Mouse (Mus musculus): ENCODE data around the gene Tmem72.
A peak's percentile ranks its signal among the peaks of the same experiment; 100 is the strongest.

The Tmem72 gene

DNA sequence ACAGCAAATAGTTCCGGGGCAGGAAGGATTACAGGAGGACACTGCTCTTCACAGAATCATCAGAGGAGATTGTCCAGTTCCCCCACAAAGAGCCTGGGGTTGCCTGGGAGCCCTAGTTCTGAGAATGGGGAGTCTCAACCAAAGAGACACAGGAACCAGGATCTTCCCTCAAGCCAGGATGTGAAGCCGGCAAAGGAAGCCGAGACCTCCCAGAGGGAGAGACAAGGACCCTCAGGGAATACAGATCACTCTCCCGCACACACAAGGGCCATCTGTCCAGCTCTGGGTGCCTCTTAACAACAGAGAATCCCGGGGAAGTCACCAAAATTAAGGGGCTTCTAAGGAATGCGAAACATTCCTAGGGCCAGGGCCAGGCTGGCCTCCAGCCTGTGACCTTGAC lies 39.4 kb downstream of the Tmem72 start:
- DNase-seq: peak in 1 of 2 experiments; percentile 20

DNA sequence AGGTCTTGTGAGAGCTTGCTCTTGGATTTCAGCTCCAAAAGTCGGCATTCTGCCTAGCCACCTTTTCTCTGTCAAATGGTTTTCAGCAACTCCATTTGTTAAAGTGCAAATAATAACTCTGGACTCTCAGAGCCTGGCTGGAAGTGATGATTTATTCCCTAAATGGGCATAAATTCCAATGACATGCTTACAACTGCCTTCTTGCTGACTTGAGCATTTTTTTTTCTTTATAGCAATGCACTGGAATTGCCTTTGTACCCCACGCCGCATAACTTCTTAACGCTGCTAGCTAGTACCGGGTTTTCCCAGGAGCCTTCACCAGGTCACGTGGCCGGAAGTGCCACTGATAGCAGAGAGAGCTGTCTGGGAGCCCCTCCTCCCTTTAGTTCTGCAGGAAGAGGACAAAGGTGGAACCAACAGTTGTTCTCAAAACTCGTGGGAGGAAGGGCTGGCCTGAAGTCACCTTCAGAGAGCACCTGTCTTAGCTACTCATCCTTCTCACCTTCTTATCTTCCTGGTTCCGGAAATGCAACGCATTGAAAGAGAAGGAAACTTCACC lies 40.3 kb downstream of the Tmem72 start:
- DNase-seq: peak; percentile 28 to 60

DNA sequence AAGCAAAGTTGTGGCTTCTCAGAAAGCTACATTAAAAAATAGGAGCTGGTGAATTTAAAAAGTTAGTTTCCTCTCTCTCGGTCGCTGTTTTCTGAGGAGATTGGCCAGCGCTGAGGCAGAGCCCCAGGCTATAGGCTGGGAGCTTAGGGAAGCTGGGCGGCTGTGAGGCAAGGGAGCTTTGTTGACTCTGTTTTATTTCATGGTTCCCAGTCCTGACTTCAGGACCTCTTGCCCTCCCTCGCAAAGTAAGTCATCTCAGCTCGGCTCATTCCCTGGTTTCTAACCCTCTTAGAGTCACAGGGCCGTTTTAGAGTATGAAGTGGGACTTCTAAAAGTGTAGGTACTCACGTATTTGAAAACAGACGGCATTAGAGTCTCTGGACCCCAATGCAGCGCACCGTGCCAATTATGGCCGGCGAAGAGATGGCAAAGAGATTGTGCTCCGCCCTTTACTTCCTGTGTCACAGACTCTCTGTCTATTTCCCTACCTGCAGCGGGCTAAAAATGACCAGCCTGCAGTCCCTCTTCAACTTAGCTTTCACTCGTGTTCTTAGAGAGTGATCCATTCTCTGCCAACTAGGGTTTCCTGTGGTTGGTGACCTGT lies 42.3 kb downstream of the Tmem72 start:
- DNase-seq: peak in 1 of 2 experiments; percentile 40

DNA sequence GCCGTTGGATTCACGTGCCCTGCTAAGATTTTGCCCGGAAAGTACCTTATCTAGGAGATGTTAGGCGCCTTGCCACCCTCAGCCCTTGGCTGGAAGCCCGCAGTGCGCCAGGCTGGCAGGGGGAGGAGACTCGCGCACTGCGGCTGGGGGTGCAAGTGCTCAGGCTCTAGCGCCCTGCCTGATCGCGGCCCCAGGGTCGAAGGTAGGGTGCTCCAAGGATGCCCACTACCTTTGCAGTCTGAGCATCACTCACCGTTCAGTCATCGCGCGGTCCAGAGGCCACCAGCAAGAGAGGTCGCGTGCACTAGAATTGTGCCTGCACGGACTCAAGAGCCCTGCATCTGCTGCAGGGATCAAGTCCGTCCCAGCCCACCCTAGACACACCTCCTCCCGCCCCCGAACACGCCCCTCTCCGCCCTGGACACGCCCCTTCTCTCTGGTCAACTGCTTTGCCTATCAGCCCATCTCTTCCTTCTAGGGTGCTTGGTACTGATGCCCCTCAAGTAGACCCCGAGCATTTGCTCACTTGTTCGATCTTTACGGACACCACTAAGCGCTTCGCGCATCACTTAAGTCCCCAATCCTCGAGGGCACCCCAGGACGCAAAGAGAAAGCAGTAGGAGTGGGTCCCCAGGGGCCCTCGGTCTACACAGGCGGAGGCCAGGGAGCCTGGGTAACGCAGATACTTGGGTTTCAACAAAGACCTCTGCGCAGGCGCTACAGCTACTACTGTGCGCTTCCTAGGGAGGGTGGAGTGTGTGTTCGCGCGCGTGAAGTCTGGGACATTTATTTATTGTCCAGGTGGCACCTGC lies 43.0 kb downstream of the Tmem72 start, which contains the start of gene Rassf4:
Gene Rassf4, minus strand, starts transcription at position 482 of the 812 bp plus-strand sequence.
- peak; percentile 78 to 82 for DNase-seq

DNA sequence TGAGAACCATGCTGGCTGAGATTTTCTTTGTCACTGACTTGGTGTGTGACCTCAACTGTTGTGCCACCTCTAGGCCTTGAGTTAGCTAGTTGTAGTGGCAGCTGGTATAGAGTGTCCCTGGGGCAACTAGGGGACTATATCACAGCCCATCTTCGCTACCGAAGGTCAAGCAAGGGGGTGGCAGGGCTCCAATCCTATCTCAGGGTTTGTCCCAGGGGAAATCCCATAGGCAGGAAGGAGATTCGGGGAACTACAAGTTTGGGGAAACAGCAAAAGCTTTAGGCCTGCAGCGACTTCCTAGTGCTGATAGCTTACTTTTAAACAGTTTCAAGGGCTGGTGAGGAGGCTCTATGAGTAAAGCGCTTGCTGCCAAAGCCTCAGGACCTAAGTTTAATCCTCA lies 44.4 kb downstream of the Tmem72 start:
- DNase-seq: peak in 1 of 2 experiments; percentile 23

DNA sequence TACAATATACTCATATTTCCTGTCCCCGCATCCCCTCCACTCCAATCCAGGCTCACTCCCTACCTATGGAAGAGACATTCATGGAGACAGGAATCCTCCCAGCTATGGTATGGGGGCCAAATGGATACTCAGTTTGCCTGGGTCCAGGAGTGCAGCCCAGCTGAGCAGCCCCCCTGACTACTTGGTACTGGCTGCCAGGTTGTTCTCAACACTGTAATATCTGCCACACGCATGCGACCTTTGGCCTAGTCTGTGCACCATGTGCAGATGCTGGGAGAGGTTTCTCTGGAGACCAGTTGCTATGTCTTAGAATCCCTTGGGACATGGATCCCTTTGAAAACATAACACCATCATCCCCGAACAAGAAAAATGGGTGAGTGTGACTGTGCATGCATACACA lies 44.9 kb downstream of the Tmem72 start:
- DNase-seq: peak in 1 of 2 experiments; percentile 20

DNA sequence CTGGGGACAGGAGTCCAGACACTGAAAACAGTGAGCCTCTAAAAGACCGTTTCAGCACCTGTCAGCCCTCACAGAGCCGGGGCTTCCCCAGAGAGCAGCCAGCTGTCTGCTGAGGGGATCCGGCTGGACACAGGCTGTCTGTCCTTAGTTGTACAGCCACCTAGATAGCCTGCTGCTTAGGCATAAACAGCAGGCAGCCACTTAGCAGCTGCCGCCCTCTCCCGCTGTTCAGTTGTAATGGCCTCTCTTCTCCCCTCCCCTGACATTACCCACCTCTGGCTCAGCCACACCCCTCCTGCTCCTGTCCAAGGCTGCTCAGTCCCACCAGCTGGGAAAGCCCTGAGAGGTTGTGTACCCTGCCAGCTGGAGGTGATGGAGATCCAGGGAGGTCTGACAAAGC lies 45.7 kb downstream of the Tmem72 start:
- peak in 1 of 2 experiments; percentile 28 for DNase-seq

DNA sequence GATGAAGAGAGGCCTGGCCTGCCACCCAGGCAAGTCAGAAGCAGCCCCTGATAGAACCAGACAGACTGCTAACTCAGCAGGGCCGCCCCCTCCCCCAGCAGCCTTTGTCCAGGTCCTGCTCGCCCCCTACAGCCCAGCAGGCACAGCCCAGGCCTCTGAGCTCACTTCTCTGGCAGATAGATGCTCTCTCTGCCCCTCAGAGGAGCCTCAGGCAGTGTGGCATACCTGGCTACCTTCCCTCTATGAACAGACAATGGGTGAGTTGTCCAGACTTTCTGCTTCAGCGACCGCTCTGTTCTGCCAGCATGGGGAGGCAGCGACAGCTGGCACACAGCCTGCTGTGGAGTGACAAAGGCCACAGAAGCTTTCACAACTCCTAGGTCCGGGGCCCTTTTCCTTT lies 46.6 kb downstream of the Tmem72 start:
- peak; percentile 47 to 60 for DNase-seq

DNA sequence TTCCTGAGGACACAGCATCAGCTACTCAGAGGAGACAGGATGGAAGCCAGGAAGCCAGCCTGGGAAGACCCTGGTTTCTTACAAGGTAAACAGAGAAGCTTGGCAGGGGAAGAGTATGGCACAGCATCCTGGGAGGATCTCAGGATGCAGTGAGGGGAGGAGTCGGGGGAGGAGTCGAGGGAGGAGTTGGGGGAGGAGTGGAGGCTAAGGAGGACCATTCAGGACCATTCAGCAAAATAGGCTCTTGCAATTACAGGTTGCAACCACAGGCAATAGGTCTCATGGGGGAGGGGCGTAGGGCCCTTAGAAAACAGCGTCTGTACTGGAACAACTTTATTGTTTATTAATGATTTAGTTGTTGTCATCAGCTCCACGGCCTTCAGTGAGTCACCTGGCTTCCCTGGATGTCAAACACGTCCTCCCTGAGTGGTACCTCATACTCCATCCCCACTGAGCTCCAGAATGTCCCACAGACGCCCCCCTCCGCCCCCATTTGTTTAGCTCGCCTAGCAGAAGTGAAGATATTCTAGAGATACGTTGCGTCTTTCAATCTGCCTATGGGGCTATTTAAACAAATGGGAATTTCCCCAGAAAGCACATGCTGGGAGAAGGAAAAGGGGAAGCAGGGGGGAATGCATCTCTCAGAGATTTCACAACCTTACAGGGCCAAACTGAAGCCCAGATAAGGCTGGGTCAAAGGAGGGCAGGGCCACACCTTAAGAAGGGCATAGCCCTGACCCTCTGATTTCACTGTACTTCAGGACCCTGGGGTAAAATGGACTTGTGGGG lies 47.8 kb downstream of the Tmem72 start:
- peak in 1 of 2 experiments; percentile 36 for DNase-seq

DNA sequence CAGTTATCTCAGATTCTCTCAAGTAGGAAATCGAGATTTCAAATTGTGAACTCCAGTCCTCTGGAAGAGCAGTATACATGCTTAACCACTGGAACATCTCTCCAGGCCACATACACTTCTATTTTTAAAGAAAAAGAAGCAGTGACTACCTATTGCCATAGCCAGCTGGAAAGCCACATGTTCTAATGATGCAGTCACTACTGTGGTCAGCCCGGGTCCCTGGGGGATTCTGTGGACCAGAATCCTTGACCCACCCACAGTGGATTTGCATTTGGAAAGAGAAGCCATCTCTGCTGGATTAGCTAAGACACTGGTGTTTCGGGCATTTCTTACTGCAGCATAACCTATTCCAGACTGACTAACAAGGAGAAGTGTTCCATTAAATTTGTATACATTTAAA lies 49.3 kb downstream of the Tmem72 start:
- no peak for DNase-seq

DNA sequence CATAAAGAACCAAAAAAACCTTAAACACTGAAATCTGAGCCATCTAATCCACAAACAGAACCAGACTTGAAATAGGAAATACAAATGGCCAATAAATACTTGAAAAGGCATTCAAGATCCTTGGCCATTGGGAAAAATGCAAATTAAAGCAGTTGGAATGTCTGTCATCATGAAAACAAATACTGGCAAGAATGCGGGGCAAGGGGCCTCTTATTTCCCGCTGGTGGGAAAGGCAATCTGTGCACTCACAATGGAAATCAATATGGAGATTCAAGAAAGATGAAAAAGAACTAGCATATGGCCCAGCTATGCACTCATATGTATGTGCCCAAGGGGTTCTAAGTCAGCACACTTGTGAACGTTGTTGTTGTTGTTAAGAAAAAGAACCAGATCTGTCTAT lies 49.8 kb downstream of the Tmem72 start:
- DNase-seq: no peak

DNA sequence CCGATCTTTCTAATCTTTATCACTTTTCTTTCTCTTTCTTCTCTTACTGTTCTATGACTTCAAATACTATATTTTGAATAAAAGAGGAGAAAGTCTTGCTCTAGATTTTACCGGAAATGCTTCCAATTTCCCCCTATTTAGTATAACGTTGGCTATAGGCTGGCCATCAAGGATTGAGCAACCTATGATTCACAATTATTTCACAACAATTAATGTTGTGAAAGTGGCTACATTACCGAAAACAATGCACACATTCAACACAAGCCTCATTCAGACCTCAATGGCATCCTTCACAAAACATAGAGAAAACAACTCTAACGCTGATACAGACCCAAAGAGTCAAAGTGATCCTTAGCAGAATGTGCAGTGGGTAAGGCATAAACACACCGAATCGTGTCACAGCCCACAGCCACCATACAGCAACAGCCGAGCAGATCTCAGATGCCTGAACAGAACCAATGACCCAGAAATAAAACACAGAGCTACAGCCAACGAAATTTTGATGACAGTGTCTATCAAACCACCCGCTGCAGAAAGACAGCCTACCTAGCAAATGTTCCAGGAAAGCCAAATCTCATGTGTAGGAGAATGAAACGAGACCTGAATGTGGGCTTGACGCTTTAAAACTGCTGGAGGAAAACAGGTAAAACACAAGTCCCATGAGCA lies 50.5 kb downstream of the Tmem72 start:
- DNase-seq: no peak

DNA sequence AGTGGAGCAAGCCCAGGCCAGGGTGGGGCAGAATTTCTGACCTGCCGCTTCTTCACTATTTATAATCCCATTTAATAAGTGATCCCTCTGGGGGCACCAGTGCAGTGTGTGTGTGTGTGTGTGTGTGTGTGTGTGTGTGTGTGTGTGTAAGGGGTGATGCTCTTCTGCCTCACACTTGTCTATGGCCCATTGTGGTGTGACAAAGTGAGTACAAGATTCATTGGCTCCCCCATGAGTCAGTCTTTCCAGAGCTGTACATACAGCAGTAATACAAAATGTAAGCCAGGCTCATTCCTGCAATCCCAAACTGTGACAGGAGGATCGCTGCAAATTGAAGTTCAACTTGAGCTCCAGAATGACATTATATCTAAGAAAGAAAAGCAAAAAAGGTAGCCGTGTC lies 51.9 kb downstream of the Tmem72 start:
- no peak for DNase-seq

DNA sequence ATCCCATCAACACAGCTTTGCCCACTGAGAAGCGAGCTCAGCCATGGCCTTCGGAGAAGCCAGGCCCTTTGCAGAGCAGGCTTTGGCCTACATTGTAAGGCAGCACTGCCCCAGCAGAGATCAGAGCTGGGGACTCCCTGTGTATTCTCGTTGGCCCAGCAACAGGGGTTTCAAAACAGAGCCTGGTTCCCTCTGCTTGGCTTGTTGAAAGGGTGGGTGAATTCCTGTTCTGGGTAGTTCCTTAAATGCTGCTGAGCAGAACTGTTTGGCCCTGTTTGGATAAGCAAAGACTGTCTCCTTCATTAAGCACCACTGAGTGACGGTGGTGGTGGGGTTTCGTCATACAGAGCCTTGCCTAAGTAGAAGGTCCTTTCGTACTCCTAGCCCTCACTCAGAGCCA lies 52.7 kb downstream of the Tmem72 start:
- no peak for DNase-seq

DNA sequence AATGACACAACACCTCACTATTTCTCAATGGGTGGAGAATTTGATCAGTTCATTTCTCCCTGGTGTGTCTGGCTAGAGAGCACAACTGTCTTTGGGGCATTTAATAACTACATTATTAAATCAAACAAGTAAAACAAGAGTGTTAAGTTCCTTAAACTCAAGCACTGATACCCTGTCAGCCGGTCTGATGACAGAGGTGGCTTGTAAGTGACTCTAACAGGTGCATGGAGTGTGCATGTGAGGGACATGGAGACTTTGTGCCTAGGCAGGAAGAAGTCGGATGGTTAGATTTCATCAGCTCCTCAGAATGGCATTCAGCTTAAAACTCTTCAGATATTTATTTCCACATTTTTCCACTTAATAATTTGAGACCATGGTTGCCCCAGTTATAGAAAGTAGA lies 53.3 kb downstream of the Tmem72 start:
- no peak for DNase-seq

DNA sequence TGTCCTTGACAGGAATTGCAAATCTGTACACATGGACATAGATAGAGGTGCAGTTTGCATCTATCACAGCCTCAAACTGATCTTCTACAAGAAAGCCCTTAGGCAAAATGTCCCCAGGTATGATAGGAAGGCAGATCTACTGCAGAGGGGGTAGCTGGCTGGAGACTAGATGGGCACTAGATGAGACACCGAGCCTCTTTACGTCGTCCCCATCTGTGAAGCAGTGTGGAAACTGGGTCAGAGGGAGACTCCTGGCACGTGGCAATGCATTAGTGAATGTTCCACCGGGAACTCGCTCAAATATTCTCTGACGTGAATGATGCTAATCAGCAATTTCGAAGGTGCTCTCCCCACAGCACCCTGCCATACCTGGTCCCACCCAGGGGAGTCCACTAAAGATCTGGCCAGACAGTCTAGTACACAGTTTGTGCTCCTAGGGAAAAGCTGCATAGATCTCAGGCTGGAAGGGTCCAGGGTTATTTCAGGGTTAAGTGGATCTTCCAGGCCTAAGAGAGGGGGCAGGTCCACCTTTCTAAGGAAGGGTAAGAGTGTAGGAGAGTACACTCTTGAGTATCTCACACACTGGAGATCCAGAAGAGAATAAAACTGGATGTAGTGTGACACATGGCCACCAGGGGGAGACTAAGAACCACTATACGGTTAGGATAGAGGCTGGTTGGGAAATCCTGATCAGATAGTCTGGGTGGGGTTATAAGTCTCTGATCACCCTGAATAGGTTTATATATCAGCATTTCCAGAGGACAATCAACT lies 62.8 kb downstream of the Tmem72 start:
- DNase-seq: peak in 1 of 2 experiments; percentile 83

DNA sequence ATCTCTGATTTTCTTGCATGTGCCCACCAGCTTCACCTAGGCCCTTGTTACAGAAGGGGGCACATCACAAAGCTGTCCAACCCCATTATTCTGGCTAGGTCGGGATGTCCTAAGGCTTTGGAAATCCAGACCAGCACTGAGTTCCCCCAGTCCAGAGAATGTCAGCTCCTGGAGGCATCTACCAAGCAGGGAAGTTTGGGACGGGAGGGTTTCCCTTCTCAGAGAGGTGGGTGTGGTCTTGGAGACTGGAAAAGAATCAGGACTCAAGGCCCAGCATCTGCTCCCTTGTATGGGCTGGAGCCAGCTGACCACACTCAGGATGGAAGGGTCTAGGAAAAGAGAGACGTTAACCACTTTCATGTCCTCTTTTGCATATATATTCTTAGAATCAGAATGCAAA lies 63.5 kb downstream of the Tmem72 start:
- DNase-seq: no peak

DNA sequence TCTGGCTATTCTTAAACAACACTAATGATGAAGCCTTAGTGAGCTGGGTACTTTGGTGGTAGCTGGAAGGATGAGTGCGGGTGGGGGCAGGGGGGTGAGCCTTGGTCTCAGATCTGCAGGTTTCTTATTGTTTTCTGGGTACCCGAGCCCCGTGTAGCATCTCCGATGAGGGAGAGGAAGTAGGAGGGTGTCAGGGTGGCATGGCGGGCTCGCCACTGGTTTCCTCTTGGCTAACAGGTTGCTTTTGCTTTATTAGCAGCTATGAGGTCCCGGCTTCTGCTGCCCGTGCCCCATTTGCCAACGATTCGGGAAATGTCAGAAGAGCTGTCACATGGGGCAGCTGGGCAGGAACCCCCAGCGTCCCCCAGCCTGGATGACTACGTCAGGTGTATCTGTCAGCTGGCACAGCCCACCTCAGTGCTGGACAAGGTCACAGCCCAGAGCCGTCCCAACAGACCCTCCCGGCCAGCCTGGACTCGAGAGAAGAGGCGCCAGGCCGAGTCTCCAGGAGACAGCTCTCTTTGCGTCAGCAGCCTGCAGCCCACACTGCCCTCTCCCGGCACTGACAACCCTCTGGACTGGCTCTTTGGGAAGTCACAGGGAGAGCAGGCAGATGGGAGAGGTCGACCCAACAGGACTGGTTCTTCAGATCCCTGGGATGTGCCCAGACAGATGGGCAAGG lies 65.1 kb downstream of the Tmem72 start:
- peak; percentile 71 to 83 for DNase-seq

DNA sequence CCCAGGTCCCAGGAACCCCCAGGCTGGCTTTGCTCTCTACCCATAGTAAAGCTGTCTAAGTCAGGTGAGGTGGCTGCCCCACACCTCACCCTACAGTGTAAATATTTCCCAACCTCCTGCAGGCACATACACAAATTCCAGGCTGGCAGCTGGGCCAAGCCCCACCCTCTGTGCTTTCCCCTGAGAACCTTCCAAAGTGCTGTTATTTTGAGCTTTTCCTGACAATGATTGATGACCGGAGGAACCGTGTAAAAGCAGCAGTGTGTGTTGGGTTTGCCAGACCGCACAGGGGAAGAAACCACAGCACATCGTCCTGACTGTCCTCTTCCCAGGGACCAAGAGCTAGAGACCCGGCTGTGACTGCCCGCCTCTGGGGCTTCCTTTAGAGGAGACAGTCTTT lies 66.3 kb downstream of the Tmem72 start, which contains the start of gene Depp1:
Gene Depp1, plus strand, starts transcription at position 204 of the 400 bp plus-strand sequence.
- DNase-seq: peak; percentile 84 to 89

DNA sequence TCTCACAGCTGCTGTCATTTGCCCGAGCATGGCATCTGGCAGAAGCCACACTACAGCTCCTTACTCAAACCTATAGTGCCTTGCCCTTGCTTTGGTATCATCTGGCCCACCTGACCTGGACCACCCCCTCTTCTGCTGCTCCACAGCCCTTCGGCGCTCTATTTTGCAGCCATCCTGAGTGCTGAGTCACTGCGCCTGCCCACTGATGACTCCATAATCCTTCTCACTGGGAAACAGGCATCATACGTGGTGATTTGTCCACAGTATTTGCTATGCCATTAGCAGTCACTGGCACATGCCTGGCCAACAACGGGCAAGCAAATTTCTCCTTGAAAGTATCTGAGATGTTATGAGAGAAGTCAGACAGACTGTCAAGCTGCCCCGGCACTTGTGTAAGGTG lies 66.9 kb downstream of the Tmem72 start:
- DNase-seq: no peak

DNA sequence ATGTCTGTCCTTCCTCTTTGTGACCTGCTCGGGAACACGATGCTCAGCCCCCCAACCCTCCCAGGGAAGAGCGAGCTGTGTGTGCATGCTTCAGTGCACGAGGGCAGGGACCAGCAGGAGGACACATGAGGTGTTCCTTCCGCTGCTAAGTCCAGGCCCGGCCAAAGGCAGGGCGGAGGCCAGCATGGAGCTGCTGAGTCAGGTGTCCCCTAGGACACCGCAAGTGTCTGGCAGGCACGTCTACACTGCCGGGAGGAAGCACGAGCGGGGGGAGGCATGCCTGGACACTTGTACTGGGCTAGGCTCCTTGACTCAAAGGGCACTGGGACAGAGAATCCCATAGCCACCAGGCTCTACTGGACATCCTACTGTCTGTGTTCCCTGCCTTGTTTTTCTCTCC lies 69.0 kb downstream of the Tmem72 start:
- DNase-seq: peak; percentile 76 to 94

Measured in kidney, postnatal 25 days (tissue).